Mouse (Mus musculus) heart, postnatal 25 days (tissue): Measurements from ENCODE around the gene Grik4. TPM values are rescaled to one million over a fixed set of nuclear protein-coding genes. Genes with fewer than 3 reads are reported as not detected.
"Not testable (repeated sequence)": the region's sequence is repeated elsewhere in the genome, so short reads cannot be mapped to it uniquely, and the experiment has no call there.

Experiments used
- DNase-seq: peaks from one replicate; pipeline ENCODE4 v3.0.0; 2022; ENCODE audit warnings: low spot score
- intact Hi-C: fragments of 180-260 bp; cut with DNase I; formaldehyde crosslinking; loops from one replicate; pipeline ENCODE4 v1.15.1; 2025
- total RNA-seq, 2 experiments: library from RNA; stranded (reverse); gene quantifications; 2 replicates each; pipeline ENCODE4 v1.2.3; 2021

Grik4 gene
- total RNA-seq, 2 experiments from 2014 or later, result 0.03 to 0.08 TPM

GRCm38 (mm10) chr9:42808394-42808793 is 135.9 kb downstream of the Grik4 start:
- intact Hi-C loops, result no loop called here
- no peak for DNase-seq

DNA sequence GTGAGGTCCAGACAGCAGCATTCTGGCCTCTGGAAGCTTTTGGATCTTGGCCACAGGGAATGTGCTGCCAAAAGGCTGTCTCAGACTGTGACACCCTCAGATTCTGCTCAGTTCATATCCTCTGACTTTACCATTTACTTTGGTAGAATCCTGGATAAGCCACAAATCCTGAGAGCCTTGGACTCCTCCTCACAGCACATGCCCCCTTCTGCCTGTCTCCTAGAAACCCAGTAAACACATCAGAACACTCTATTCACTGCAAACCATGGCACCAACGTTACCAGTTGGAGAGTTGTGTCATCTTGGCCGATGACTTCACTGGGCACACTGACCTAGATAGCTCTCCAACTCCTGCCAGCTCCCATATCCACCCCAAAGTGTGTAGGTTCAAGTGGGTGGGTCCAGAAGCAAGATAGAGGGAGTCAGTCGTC is 141.2 kb downstream of the Grik4 start:
- DNase-seq, result no peak
- intact Hi-C loops, result no loop called here

GRCm38 (mm10) chr9:42801929-42802328 is 142.4 kb downstream of the Grik4 start:
- DNase-seq, result no peak
- intact Hi-C loops, result no loop called here

DNA sequence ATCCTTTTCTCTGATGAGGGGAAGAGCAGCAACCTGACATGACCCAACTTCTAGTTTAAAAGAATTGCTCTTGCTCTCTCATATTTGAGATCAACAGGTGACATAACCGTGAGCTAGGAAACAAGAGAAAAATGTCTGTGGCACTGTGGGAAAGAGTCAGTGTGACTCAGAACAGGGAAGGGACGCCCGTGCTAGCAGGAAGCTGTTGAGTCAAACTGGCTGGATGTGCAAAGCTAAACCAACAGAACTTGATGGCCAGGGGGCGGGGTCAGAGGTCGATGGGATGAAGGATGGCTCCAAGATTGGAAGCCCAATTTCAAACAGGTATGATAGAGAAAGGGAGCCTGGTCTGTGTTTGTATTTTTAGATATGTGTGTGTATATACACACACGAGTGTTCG is 144.2 kb downstream of the Grik4 start:
- no peak for DNase-seq
- intact Hi-C loops, result no loop called here

GRCm38 (mm10) chr9:42799694-42800093 is 144.6 kb downstream of the Grik4 start:
- intact Hi-C loops, result no loop called here
- DNase-seq, result no peak

- DNase-seq, result no peak
- intact Hi-C loops, result no loop called here
Measured at GRCm38 (mm10) chr9:42799242-42799641, 145.1 kb downstream of the Grik4 start.

DNA sequence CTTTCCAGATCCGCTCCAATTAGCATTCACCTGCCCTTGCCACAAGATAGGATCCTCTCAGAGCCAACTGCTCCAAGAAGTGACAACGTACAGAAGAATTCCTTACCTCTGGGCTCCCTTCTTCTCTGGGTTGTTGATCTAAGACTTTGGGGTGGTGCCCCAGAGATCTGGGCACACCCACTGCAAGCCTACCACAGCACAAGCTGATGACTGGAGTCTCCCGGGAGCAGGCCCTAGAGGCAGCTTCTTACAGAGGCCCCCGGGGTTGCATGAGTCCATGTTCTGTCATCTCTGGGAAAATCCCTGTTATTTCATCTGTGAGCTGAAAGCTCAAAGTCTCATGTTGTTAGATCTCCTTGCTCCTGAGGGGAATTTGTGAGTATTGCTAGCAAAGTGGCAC is 146.0 kb downstream of the Grik4 start:
- DNase-seq, result no peak
- intact Hi-C loops, result no loop called here

GRCm38 (mm10) chr9:42797276-42797675 is 147.0 kb downstream of the Grik4 start:
- no peak for DNase-seq
- intact Hi-C loops, result no loop called here

DNA sequence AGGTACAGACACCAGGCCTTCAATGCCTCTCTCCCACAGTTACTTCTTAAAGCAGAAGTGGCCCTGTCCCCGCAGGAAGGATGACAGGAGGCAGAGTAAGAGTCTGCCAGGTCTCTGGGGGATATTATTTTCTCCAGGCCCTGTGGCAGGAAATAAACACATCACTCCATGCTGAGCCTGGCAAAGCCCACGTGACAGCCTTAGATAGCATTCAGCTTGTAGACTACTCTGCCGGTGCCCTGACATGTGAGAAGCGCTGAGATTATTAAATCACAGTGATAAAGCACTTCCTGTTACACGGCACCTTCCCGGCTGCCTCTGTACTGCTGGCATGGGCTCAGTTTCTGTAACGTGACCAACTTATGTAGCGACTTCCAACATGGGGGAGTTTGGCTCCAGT is 148.4 kb downstream of the Grik4 start:
- no peak for DNase-seq
- intact Hi-C loops, result no loop called here

GRCm38 (mm10) chr9:42794006-42794405 is 150.3 kb downstream of the Grik4 start:
- DNase-seq, result no peak
- intact Hi-C loops, result no loop called here

DNA sequence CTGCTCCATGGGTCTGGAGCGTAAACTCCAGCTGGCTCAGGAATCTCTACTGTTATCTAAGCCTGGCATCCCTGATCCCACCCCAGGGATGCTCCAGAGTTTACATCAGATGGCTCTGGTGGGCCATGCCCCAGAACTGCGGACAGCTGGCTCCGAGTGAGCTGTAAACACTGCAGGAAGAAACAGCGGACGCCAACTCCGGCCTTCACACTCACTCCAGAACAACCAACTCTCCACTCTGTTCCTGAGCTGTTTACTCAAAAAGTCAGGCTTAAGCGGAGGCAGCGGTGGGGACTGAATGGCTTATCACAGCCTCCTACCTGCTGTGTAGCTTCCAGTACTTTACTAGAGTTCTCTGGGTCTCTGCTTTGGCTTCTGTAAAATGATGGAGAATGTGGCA is 150.7 kb downstream of the Grik4 start:
- DNase-seq, result no peak
- intact Hi-C loops, result no loop called here

- intact Hi-C loops, result no loop called here
- DNase-seq, result no peak
Measured at GRCm38 (mm10) chr9:42792381-42792780, 151.9 kb downstream of the Grik4 start.

- intact Hi-C loops, result no loop called here
- no peak for DNase-seq
Measured at GRCm38 (mm10) chr9:42791779-42792178, 152.5 kb downstream of the Grik4 start.

- intact Hi-C loops, result no loop called here
Measured at GRCm38 (mm10) chr9:42791346-42791745, 152.9 kb downstream of the Grik4 start.

GRCm38 (mm10) chr9:42788471-42788870 is 155.8 kb downstream of the Grik4 start:
- intact Hi-C loops, result loop anchor here (1.0 to 10.0 kb wide), 3 partner anchors 156 to 464 kb away; partner anchors contain the start of genes Grik4 and Tecta
- DNase-seq, result no peak

More at GRCm38 (mm10) chr9:42791346-42791745, 152.9 kb downstream of the Grik4 start:
- DNase-seq, result no peak

GRCm38 (mm10) chr9:42786882-42787281 is 157.4 kb downstream of the Grik4 start:
- intact Hi-C loops, result loop anchor here (10.0 kb wide), 2 partner anchors 392 to 462 kb away; partner anchors contain the start of gene Tecta
- no peak for DNase-seq

- no peak for DNase-seq
- intact Hi-C loops, result loop anchor here (10.0 kb wide), 2 partner anchors 391 to 461 kb away; partner anchors contain the start of gene Tecta
Measured at GRCm38 (mm10) chr9:42786286-42786685, 158.0 kb downstream of the Grik4 start.

GRCm38 (mm10) chr9:42785173-42785830 is 159.0 kb downstream of the Grik4 start:
- no peak for DNase-seq
- intact Hi-C loops, result loop anchor here (10.0 kb wide), 2 partner anchors 391 to 461 kb away; partner anchors contain the start of gene Tecta

- intact Hi-C loops, result loop anchor here (10.0 kb wide), 2 partner anchors 389 to 459 kb away; partner anchors contain the start of gene Tecta
- no peak for DNase-seq
Measured at GRCm38 (mm10) chr9:42783248-42783903, 160.9 kb downstream of the Grik4 start.

DNA sequence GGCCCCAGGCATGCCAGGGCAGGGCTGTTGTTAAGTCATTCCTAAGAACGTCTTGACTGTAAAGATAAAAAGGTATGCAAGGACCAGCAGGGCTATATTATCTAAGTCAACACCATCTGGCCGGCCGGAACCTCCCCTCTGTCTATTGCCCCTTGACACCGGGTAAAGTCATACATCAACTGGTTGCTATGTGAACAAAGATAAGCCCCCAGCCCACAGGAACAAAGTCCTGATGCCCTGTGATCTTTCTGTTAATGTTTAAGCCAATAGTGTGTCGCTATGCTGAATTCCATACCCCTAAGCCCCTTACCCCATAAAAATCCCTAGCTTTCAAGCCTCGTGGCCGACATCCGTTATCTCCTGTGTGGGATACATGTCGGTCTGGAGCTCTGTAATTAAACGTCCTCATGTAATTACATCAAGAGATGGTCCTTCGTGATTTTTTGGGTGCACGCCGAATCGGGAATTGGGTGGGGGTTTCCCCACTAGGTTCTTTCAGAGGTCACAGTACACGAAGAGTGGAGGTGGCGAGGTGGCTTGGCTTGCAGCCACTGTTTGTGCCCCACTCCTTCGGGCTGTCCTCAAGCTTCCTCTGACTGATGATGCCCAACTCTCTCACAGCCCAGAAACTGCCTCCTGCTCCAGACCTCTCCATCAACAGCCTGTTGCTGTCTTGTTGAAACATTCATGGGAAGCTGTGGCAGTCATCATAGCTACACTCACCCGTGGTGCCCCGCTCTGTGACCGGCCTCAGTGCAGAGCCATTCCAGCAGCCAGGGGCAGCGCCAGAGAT is 165.6 kb downstream of the Grik4 start:
- DNase-seq, intact Hi-C loops: not testable (repeated sequence)
